Mouse (Mus musculus) heart, postnatal 0 days (tissue): ENCODE measurements around the gene Tmco4.

Source experiments
- CTCF ChIP-seq: IDR thresholded peaks from 2 replicates; pipeline ENCODE4 v1.5.1; 2016; ENCODE audit warnings: antibody characterized with exemption, control low read depth, low read depth
- EP300 ChIP-seq: IDR thresholded peaks from 2 replicates; pipeline ENCODE4 v1.6.1; 2016; ENCODE audit warnings: antibody characterized with exemption, low read depth

DNA sequence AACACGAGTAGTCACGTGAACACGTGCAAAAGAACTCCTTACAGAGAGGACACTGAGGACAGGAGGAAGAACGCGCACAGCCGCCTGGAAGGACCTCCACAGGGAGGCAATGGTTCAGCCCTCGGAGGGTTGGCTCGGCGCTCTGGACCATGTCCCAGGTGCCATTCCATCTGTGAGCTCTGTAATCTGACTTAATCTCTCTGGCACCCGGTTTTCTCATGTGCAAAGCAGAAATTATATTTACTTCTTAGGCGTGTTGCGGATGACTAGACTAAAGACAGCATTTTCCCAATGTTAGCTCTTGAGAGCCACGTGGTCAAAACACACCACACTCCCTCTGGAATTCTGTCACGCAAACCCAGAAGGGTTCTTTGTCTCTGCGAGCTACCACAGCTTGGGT lies 13.6 kb upstream of the Tmco4 start:
- no peak for TF ChIP-seq CTCF
- TF ChIP-seq EP300, result no peak
